Mouse (Mus musculus) neutrophil, adult 83 days (primary cell): Measurements from ENCODE around the gene Anxa11. TPM values are rescaled to one million over a fixed set of nuclear protein-coding genes. Genes with fewer than 3 reads are reported as not detected.

Experiments
- total RNA-seq, 2 experiments: library from RNA; stranded (reverse); gene quantifications; one replicate each; pipeline ENCODE4 v1.2.4; 2023

The Anxa11 gene
- 100 to 1,000 TPM; 347 to 380 TPM for total RNA-seq

GRCm38 (mm10) chr14:25841991-25842687, at the start of gene Anxa11:
Gene Anxa11 (plus strand): TSS chr14:25842156.

DNA sequence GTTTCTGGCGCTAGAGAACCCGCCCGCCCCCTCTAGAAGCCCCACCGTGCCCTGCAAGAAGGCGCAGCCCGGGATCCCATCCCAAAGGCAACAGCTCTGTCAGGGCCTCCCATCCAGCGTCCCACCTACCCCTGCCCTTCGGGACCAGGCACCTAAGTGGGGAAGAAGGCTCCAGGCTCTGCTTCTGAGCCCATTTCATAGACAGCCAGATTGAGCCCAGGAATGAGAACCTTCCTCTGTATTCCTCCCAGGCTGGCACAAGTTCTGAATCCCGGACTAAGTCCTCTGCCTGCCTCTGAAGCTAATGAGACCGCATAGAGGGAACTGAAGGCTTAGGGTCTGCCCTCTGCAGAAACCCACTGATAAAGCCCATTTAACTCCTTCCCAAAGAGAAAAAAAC, 61.0 kb downstream of the Anxa11 start, which contains the start of gene Plac9a:
Gene Plac9a (minus strand): TSS at position 101 of the 400 bp plus-strand sequence.

DNA sequence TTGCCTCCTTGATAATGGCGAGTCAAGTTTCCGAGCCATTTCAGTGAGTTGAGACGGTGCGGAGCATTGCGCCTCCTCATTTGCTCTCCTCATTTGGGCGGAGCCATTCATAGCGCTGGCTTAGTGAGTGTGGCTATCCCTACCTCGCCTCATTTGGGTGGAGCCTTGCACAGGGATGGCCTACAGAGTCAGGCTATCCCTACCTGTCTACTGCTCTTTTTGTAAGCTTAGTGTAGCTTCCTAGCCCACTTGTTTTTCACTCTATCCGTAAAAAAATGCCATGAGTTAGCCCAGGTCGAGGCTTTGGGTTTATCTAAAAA, 85.6 kb downstream of the Anxa11 start, which contains the start of gene Tmem254a:
Gene Tmem254a (minus strand): TSS at position 111 of the 320 bp plus-strand sequence.

Other genes starting within 250 kb of the Anxa11 start
- gene Ppif, start 148.0 kb upstream of the Anxa11 start, total RNA-seq = 10 to 100 TPM; 12.2 to 12.9 TPM
- 10 to 100 TPM; 13.1 to 15.4 TPM for gene Zcchc24, start 73.1 kb upstream of the Anxa11 start, total RNA-seq
- gene Plac9a, start 60.9 kb downstream of the Anxa11 start, total RNA-seq = not detected
- 1 to 10 TPM; 1.4 to 2.5 TPM for gene Tmem254a, start 85.5 kb downstream of the Anxa11 start, total RNA-seq
- not detected for gene Cphx1, start 96.1 kb downstream of the Anxa11 start, total RNA-seq
- not detected for gene Duxbl1, start 136.4 kb downstream of the Anxa11 start, total RNA-seq
- gene Gm9780, start 200.6 kb downstream of the Anxa11 start, total RNA-seq = not detected
- gene Tmem254c, start 225.2 kb downstream of the Anxa11 start, total RNA-seq = 1 to 10 TPM; 5.0 to 9.3 TPM
- not detected for gene Cphx2, start 239.4 kb downstream of the Anxa11 start, total RNA-seq
- gene Cphx3, start 240.1 kb downstream of the Anxa11 start, total RNA-seq = not detected